Mouse (Mus musculus) ovary, postnatal 14 days (tissue): ENCODE results near the gene Ascc3.

Experiments used
- DNase-seq: peaks from one replicate; pipeline ENCODE4 v3.0.0; 2022; ENCODE audit warnings: low spot score

Gene Ascc3

DNA sequence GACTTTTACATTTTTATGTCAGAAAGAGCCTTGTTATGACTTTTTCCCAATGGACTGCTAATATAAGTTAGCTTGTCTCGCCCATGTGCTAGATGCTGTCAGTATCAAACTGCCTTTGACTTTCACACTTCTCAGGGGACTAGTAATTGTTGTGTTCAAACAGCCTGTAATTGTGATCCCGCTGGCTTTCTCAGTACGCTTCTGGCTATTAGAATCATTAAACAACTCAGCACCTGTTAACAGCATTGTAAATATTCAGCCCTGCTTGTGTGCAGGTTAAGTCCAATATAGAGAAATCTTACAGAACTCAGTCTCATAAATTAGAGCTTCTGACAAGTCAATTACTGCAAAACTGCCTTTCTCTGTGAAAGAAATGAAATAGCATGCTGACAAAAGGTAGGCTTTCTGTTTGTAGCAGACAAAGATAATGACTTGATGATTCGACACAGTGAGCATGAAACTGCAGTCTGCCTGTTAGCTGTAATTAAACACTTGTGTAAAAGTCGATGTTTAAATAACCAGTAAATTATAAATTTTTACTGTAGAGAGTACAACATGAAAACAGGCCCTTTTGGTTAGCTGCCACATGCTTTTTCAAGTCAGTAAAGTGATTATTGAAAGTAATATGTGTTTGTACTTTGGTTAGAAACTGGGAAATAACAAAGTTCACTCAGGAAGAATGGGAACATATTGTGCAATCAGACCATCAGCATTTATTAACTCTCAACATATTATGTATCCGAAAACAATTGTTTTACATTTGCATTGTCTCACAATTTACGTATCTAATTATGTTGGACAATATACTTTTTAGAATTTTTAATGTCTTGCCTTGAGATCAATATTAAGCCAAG lies 171.2 kb downstream of the Ascc3 start:
- no peak for DNase-seq

DNA sequence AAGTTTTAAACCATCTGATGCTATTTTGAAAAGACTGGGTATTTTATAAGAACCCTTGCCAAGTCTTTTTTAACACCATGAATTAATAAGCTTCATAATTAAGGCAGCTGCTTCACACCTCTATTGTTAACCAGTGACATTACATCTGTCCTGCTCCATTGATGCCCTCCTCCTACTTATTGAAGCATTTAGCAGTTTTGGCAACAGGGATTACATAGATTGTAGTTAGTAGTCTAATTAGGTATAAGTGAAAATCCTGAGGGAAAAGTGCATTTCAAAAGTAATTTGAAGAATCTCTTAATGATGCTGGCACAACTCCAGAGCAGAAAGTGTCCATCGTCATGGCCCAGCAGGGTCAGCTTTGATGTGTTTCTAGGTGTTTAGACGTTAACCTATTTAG lies 180.3 kb downstream of the Ascc3 start:
- DNase-seq: no peak

DNA sequence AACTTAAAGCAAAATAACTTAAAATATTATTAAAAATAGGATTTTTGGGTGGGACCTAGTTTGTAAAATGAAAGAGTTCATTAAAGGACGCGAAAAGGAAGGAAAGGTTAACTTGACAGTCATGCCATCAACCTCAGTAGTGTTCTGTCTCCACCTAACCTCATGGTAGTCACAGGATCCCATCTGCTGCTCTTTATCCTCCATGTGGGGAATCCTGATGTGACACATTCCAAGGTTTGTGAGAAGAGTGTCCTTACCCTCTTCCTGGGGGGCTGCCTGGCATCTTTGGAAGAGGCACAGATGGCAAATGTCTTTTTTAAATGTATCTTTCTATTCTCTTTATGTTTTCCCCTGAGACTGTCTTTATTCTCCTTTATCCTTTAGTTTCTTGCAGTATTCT lies 181.4 kb downstream of the Ascc3 start:
- DNase-seq: no peak

DNA sequence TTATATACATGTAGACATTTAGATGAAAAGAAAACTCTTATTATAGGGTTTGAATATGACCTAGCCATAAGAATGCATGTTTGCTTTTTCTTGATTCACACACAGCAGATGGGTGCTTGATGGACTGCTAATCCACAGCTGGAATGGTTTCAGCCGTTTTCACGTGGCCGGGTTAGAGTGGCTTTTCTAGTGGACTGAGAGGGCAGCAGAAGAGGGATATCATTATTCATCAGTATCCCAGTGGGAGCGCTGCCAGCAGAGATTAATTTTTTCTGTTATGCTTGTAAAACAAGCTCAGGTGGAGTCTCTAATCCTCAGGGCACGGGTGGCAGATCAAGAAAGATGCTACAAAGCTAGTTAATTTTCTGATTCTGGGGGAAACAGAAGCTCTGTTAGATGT lies 200.4 kb downstream of the Ascc3 start:
- no peak for DNase-seq

DNA sequence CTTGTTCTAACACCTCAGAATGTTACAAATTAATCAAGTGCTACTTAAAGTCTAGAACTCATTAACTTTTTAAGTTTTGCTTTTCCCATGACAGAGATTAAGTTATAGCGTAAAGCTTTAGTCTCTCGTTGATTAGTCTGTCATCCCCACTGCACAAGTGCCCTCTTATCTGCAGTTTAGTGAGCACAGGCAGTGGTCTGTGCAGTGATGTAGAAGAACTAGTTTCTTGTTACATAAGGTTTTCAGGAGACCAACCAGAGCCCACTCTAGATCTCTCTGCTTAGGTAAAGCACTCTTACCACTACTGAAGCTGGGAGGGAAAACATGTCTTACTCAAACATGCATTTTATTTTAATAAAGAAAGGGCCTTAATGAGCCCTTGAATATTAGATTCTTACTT lies 209.1 kb downstream of the Ascc3 start:
- no peak for DNase-seq

DNA sequence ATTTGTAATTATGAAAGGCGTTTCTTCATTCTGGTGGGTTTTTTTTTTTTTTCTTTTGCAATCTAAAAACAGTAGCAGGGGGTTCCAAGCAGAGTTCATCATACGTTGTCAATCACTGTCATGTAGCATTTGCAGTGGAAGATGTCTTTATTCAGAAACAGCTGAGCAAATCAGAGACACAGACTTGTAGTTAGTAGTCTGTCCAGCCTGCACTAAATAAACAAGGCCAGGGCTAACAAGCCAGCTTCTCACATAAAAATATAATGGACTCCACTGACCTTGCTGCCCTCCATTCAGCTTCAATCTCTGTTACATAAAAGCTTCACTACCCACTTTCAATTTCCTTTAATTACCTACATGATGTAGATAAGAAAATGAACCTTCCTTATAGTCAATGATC lies 209.9 kb downstream of the Ascc3 start:
- no peak for DNase-seq

DNA sequence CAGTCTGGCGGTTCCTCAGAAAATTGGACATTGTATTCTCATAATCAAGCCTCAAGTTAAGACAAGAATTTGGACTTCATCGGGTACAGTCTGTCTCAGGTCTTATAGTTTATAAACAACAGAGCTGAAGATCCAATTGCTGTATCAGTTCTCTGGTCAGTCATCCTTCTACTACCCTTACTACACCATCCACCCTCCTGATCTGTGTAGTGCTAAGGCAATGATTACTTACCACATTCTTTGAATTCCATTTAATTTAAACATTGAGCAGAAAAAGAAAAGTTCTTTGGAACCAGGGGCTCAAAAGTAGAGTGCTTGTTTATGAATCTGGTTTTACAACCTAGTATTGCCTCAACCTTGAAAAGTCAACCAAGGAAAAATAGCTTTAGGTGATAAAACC lies 213.7 kb downstream of the Ascc3 start:
- DNase-seq: no peak

DNA sequence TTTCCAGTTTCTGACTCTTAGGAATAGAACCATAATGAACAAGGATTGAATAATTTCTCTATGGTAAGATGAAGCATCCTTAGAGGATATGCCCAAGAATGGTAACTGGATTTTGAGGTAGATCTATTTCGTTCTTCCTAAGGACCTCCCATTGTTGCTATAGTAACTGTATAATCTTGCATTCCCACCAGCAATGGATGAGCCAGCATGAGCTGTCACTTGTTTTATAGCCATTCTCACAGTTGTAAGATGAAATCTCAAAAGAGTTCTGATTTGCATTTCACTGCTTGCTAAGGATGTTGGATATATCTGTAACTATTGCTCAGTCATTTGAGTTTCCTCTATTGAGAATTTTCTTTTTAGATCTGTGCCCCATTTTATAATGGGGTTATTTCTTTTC lies 229.9 kb downstream of the Ascc3 start:
- DNase-seq: no peak

DNA sequence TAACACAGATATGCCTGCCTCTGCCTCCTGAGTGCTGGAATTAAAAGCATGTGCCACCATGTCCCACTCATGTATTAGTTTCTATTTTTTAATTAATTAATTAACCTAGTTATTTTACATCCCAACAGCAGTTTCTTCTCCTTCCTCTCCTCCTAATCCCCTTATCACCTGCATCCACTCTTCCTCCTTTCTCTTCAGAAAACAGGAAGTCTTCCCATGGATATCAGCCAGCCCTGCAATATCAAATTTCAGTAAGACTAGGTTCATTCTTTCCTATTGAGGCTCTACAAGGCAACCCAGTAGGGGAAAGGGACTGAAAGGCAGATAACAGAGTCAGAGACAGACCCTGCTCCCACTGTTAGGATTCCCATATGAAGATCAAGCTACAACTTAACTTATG lies 234.4 kb downstream of the Ascc3 start:
- DNase-seq: no peak

DNA sequence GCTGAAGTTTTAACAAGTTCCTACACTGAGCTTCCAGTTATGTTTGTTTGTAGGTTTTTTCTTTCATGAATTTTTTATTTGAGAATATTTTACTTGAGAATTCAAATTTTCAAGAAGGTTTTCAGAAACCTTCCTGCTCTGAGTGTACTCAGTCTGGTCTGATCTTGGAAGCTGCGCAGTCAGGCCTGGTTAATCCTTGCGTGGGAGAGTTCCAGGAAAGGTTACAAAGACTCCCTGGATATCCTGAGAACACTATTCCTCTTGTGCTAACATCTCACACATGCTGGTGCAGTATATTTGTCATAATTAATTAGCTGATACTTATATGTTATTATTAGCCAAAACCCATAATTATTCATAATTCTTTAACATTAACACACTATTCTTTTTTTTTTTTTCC lies 242.1 kb downstream of the Ascc3 start:
- DNase-seq: no peak

DNA sequence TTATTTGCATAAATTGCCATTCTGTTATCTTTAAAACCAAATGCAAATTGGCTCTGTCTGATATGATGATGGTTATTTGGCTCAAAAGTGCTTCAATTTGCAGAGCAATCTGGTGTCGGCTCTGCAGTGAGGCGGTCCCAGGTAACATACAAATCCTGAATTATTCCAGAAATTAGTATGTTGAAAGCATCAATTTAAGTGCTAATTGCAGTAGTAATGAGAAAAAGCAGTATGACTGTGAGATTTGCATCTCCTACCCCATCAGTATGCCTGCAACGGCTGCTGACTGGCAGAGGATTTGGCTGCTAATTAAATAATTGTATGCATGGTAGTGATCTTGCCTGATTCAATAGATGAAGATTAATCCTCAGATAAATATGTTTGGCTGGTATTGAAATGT lies 250.9 kb downstream of the Ascc3 start:
- no peak for DNase-seq

DNA sequence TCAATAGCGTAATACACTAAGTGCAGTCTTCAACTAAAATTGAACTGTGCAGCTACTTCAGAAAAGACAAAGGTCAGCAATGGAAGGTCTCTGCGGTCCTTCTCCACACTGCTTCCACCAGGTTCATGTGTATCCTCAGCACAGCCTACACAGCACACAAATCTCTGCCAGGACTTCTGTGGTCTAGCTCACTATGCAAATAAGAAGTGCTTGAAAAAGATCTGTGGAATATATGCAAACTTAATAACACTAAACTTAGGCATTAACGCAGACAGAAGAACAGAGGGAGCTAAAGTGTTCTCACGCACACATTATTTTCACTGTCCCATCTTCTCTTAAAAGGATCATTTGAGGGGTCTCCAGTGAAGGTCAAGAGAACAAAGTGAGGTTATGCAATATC lies 275.7 kb downstream of the Ascc3 start:
- DNase-seq: no peak

DNA sequence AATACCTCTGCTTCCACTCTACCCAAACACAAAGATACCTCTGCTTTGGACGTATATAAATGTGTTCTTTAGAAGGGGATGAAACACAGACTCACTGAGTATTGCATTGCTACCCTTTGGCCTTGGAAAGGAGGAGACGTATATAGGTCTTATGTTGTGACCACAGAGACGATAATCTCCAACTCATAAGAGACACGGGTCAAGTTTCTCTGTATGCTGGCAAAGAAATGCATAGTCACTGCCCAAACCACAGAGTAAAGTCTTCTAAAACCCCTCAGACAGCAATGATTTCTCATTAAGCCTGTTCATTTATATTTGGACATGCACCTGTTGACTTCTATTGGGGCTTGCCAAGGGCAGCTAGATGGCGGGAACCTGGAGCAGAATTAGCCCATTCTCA lies 284.5 kb downstream of the Ascc3 start:
- DNase-seq: no peak

DNA sequence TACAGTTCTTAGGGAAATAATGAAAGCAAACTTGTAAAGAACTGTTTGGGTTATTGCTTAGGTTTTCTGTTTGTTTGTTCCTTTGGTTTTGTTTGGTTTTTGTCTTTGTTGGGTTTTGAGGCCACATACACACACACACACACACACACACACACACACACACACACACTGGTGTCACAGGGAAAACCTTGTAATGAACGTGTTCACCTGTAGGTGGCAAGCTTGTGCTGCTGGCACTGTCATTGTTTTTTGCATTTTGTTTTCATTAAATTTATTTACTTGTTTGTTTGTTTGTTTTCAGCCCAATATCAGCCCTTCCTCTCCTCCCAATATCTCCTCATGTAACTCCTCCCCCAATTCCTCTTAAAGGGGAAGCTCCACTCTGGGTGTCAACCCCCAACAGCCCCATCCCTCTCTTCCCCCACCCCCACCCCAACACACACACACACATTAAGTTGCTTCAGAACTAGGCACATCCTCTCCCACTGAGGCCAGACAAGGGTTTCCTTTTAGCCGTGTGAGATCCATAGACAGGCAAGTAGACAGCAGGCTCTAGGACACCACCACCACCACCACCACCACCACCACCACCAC lies 289.1 kb downstream of the Ascc3 start:
- DNase-seq: no peak

DNA sequence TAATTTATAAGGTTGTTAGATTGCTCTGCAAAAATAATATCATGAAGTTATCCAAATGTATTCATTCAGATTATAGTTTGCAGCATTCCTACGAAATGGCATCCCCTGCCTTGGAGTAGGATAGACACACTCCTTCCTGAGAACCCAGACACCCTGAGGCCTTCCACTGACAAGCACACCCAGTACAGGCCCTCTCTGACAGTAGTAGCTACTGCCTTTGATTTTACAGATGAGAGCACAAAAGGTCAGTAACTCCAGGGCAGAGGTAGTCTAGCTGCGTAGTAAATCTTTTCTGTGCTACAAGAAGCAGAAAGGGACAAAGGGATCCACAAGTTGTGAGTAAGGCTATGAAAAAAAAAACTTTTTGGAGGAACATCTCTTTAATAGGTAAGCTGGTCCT lies 289.9 kb downstream of the Ascc3 start:
- no peak for DNase-seq

DNA sequence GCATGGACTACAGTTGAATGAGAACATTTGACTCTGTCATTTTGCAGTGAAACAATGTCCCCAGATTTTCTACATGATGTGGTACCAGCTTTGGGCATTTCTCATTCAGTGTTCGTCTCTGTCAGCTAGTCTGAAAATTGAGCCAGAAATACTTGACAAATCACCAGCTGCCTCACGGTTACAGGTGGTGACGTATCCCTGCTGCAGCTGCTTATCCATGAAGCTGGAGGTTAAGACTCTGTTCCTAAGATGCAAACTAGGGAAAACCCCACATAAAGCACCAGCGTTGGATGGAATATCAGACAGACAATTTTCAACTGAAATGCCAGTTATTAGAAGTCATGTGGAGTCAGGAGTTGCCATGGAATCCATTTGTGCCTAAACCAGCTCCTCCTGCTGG lies 293.8 kb downstream of the Ascc3 start:
- no peak for DNase-seq

DNA sequence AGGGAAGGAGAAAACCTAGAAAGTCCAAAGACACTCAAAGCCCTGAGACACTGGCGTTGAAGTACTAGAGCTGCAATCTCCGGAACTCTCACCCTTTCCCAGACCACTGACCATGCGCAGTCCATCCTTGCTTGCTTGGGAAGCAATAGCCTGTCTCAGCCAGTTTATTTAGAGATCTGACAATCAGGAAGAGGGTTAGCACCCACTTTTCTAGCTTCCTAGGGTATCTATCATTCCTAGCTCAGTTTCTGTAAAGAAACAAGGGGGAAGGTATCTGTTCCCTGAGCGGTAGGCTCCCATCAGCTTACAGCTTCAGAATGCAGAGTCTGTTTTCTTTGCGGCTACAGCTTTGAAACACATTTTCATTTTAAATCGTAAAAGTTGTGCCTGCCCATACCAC lies 298.2 kb downstream of the Ascc3 start:
- no peak for DNase-seq

DNA sequence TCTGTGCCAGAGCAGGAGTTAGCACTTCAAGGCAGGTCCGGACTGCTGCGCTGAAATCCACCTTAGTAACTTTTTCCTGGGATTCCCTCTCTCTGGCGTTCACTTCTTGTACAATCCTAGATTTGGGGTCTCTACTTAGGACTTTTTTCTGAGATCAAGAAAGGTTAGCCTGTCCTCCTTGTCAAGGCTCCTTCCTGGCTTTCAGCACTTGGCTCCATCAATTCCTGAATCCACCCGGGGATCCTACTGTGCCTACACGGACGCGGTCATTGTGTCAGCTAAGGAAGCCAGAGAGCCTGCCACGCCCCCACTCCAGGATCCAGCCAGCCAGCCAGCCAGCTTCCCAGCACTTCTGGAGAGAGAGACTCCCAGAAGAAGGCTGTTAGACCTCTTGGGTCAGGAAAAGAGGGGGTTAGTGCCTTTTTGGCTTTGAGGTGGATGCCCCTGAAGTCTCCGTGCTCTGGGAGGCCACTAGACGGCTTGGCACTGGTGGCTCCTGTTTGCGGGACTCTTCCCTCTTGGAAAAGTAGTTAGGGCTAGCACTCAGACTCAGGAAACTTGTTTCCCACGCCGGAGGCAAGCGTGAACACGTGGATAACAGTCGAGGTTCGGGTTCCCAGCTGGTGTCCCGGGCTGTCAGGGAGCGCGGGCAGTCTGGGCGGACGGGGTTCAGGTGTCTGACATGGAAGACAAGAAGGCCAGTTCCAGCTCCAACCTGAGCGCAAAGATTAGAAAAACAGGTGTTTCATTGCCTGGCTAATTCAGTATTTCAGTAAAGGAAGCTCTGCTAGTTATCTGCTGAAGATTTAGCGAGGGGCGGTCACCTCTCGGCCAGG lies 299.6 kb downstream of the Ascc3 start:
- no peak for DNase-seq

DNA sequence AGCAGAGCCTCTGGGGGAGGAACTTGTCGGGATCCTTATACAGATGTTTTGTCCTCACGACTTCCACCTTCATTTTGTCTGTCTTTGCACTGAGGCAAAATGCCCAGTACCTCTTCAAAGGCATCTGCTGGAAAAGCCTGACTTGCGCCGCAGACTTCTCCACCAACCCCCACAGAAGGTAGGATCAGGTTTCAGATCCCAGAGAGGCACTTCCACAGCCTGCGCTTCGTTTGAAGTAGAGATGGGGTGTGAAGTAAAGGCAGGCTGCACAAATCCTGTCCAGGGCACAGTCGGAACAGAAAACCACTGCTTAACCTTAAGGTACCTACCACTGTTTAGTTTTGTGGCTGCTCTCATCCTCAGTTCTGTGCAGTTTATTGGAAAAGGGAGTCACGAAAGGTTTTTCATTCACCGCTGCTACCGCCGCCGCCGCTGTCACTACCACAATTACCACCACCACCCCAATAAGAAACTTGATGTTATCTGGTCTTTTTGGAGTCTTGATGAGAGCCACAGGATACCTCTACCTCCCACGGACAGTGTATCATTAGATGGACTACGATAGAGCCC lies 300.4 kb downstream of the Ascc3 start:
- DNase-seq: no peak

DNA sequence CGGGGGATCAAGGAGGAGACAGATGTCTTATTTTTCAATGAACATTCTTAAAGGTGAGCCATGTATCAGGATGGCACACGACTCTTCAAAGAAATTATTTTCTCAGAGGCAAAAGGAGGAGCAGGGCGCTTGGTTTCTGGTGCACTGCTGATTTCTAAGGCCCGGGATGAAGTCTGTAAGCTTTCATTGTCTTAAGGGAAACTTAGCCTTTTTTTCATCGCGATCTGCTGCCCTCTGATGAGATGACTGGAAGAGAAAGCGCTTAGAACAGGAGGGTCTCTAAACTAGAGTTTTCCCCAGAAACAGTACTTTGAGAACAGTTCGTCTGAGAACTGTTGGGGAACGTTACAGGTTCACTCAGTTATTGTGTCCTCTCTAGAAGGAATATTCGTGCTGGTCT lies 301.1 kb downstream of the Ascc3 start:
- DNase-seq: no peak

DNA sequence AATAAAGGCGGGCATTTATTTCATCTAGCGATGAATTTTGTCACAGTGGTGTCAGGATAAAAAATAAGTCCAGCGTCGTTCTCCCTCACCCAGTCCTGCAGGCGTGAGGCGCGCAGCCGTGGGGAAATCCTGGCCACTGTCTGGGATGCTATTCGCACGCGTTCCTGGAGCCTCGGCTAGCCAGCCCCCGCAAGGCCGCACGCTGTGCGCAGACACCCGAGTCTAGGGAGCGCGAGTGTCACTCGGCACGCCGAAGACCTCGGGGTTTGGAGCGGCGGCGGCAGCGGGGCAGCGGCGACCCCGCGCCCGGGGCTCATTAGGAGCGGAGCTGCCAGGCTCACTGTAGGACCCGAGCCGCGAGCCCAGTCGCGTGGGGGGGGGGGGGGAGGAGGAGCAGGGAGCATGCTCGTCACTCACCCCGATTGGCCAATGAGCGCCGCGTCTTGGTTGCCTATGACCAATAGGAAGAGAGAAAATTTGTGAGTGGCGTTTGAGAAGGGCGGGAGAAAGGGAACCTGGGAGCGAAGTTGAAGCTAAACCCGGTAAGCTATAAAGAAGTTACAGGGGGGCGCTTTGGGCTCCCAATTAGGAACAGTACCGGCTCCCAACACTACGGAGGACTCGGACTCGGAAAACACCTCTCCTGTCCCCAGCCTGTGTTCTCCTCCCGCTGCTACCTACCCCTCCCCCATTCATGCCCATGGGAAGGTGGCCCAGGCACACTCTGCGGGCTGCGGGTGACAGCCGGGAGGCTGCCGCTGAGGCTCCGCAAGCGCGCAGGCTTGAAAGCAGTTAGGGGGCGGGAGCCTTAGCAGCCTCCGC lies 301.9 kb downstream of the Ascc3 start, which contains the start of gene Sim1:
Gene Sim1, plus strand, starts transcription at position 585 of the 822 bp plus-strand sequence.
- DNase-seq: no peak
